Comparison of ENCODE assay signal across 10 mouse cellular contexts in genomic region chr1:90268131-90268691, GRCm38 (mm10).
DNase-seq lines count a peak whose midpoint lies in the region; ATAC-seq lines count a peak whose summit lies in the region.
"Had no signal": no experiment of that assay in that cellular context is flagged by ENCODE, and none has a peak within 500 bp of the region (broad histone marks: within the 10 kb centered on the region; RNA-seq: fewer than 3 reads in every experiment).

No protein-coding gene starts in this region.

- H3K36me3 ChIP-seq in forebrain, embryonic 15.5 days = no peaks in the 10 kb centered on the region

- H3K4me1 ChIP-seq in forebrain, embryonic 15.5 days = peaks cover 11% of the 10 kb centered on the region

- no peak overlapping the region for H3K4me2 ChIP-seq in forebrain, embryonic 15.5 days (replicated peaks)

- no peak overlapping the region for H3K4me3 ChIP-seq in forebrain, embryonic 15.5 days

- ATAC-seq in forebrain, embryonic 15.5 days (replicated peaks) = peak; percentile 61

- H3K9me3 ChIP-seq in forebrain, embryonic 15.5 days = no peaks in the 10 kb centered on the region

- H3K27me3 ChIP-seq in forebrain, embryonic 15.5 days = no peaks in the 10 kb centered on the region

- no peak overlapping the region for H3K27ac ChIP-seq in forebrain, embryonic 15.5 days (replicated peaks)

- DNase-seq in embryo, embryonic 11 days = peak; percentile 52
- peak; percentile 71 for DNase-seq in kidney, adult 11 months
- peak; percentile 63 for DNase-seq in mesoderm, embryonic 11.5 days (ENCODE audit: low read depth, low spot score)
- DNase-seq in heart, postnatal 4 days = no peak
- no peak for DNase-seq in frontal cortex, postnatal 25 days (ENCODE audit: low spot score in 2 of 2)
- DNase-seq in spleen, adult 18-20 months = no peak
- DNase-seq in layer of hippocampus, postnatal 36 days = no peak
- DNase-seq: adrenal gland, postnatal 14 days; thymus, postnatal 36 days had no signal

- 48% methylated on average over 17 of the region's 17 CpGs for WGBS in forebrain, embryonic 15.5 days

- H3K9ac ChIP-seq in forebrain, embryonic 15.5 days (replicated peaks) = no peak overlapping the region

Comparison
In these comparisons a context has a peak if more than half of its experiments do, and no peak if none do; other contexts are left out.
1. DNase-seq: peak in embryo, embryonic 11 days (single experiment), kidney, adult 11 months (single experiment) and mesoderm, embryonic 11.5 days (single experiment); none in heart, postnatal 4 days (single experiment), frontal cortex, postnatal 25 days (0 of 2), spleen, adult 18-20 months (0 of 2) and layer of hippocampus, postnatal 36 days (0 of 2).